Mouse (Mus musculus) C2C12 (cell line): ENCODE data around the gene Fermt1. TPM values are rescaled to one million over a fixed set of nuclear protein-coding genes. Genes with fewer than 3 reads are reported as not detected.

Experiments used
- H3K27me3 ChIP-seq: one replicate; pipeline ENCODE4 v1.6.1; 2011; ENCODE audit not compliant: control insufficient read depth, insufficient read depth, insufficient read length
- H3K36me3 ChIP-seq: one replicate; pipeline ENCODE4 v1.6.1; 2011; ENCODE audit not compliant: control insufficient read depth, insufficient read depth
- H3K4me3 ChIP-seq: one replicate; pipeline ENCODE4 v1.5.1; 2011; ENCODE audit warnings: mild to moderate bottlenecking, control low read depth; ENCODE audit not compliant: poor library complexity, insufficient read depth, severe bottlenecking
- H3K79me2 ChIP-seq: one replicate; pipeline ENCODE4 v1.6.1; 2011; ENCODE audit not compliant: control insufficient read depth, insufficient read depth
- H3K79me3 ChIP-seq: one replicate; pipeline ENCODE4 v1.6.1; 2011; ENCODE audit warnings: low read depth, control low read depth
- H3ac ChIP-seq: one replicate; pipeline ENCODE3; 2011; ENCODE audit warnings: low read depth; ENCODE audit not compliant: control insufficient read depth, insufficient read length
- CEBPB ChIP-seq: IDR thresholded peaks from one replicate; pipeline ENCODE4 v1.6.1; 2011; ENCODE audit warnings: low read depth, mild to moderate bottlenecking, control low read depth, moderate library complexity
- CTCF ChIP-seq: IDR thresholded peaks from one replicate; pipeline ENCODE4 v1.5.1; 2011; ENCODE audit not compliant: control insufficient read depth, insufficient read depth, insufficient read length
- FOSL1 ChIP-seq: IDR thresholded peaks from one replicate; pipeline ENCODE4 v1.8.0; 2011; ENCODE audit warnings: mild to moderate bottlenecking, low read length; ENCODE audit not compliant: poor library complexity, insufficient read depth, severe bottlenecking
- MAX ChIP-seq: IDR thresholded peaks from one replicate; pipeline ENCODE4 v1.6.1; 2011; ENCODE audit warnings: mild to moderate bottlenecking, control low read depth
- MYOD1 ChIP-seq: IDR thresholded peaks from one replicate; pipeline ENCODE4 v1.6.1; 2011; ENCODE audit warnings: low read depth; ENCODE audit not compliant: control insufficient read depth, insufficient read length
- MYOG ChIP-seq: IDR thresholded peaks from one replicate; pipeline ENCODE4 v1.6.1; 2011; ENCODE audit not compliant: control insufficient read depth, insufficient read length; ENCODE audit errors: extremely low read depth
- USF1 ChIP-seq: IDR thresholded peaks from one replicate; pipeline ENCODE4 v1.6.1; 2011; ENCODE audit warnings: low read depth, mild to moderate bottlenecking, control low read depth, moderate library complexity
- polyA plus RNA-seq: library from polyadenylated mRNA; unstranded; fragments of >200 nt; fragmentation: generic; extraction: Trizol; gene quantifications from one replicate; pipeline ENCODE4 v1.2.1, GENCODE M21; 2012; ENCODE audit warnings: missing spikeins

Gene Fermt1
- polyA plus RNA-seq, 1 experiment, result not detected

DNA sequence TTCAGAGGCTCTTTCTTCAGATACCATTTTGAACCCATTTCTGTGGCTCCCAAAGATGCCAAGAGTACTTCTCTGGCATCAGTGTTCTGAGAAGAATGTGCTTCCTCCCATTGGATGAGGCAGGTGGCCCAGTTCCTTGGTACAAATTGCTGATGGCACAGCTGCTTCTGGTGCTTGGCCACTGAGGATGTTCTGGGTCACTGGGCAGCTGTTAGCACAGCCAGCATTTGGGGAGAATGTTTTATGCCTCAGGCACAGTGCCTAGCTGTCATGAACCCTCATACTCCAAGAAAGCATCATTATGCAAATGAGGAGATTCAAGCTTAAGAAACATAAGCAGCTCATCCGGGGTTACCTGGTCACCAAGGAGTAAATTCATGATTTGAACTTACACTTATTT lies 12.1 kb upstream of the Fermt1 start:
- Histone ChIP-seq H3ac (no peak overlapping the region), H3K79me3 (no peaks in the 10 kb centered on the region), H3K4me3 (no peak overlapping the region), H3K79me2 (no peaks in the 10 kb centered on the region), H3K27me3 (no peaks in the 10 kb centered on the region), H3K36me3 (no peaks in the 10 kb centered on the region)
- no peak for TF ChIP-seq USF1
- no peak for TF ChIP-seq MYOG
- TF ChIP-seq CEBPB, result no peak

DNA sequence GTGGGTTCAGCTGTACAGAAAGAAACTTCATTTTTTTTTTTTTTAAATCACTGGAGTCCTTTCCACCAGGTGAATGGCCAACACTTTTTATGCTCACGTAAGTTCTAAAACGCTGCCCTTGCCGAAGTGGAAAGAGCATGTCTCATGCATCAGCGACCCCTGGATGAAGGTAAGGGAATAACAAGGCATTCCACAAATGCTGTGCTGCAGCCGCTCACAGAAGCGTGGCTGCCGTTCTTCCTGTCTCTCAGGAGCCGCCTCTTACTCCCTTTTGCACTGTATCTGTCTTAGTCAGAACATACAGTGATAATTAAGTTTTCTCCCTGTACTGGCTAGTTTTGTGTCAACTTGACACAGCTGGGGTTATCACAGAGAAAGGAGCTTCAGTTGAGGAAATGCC lies 6.5 kb upstream of the Fermt1 start:
- no peak for TF ChIP-seq MAX
- no peak for TF ChIP-seq MYOD1
- TF ChIP-seq USF1, result no peak
- no peak for TF ChIP-seq FOSL1
- TF ChIP-seq CEBPB, result no peak
- Histone ChIP-seq H3K27me3 (peaks cover 3% of the 10 kb centered on the region), H3K79me2 (no peaks in the 10 kb centered on the region), H3K4me3 (no peak overlapping the region), H3K36me3 (no peaks in the 10 kb centered on the region), H3K79me3 (no peaks in the 10 kb centered on the region), H3ac (no peak overlapping the region)

DNA sequence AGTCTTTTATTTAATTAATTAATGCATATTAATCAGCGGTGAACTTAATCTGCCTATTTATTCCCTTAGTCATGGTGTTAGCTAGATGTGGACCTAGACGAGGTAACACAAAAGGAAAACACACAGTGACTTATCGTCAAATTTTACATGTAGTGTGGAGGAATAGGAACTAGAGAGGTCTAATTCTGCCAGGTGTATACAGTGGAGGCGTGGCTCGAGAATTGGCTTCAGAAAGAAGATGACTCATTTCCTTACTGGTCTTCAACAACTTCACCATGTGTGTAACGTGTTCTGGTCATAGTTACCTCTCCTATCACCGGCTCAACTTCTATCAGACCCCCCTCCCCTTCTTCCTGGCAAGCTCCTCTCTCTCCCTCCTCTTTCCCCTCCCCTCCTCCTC lies 2.5 kb upstream of the Fermt1 start:
- no peaks in the 10 kb centered on the region for H3K79me3 ChIP-seq
- H3K27me3 ChIP-seq, result peaks cover 20% of the 10 kb centered on the region
- no peak overlapping the region for H3K4me3 ChIP-seq
- H3K36me3 ChIP-seq, result no peaks in the 10 kb centered on the region
- TF ChIP-seq MYOG (no peak), MYOD1 (no peak), CTCF (no peak)
- no peaks in the 10 kb centered on the region for H3K79me2 ChIP-seq
- H3ac ChIP-seq, result no peak overlapping the region

DNA sequence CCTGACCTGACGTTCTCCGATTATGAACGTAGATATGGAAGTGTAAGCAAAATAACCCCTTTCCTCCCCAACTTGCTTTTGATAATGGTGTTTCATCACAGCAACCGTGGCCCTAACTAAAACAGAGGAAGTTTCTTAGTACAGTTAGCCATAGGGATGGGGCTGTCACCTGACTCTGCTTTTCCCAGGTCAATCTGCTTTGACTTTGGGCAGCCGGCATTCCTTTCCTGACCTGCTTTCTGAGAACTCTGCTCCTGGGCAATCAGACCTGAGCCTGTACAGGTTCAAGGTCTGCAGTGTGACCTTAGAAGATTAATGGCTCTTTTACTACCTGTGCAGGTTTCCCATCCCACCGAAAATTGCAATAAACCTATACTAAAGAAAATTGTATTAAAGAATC lies 1.3 kb upstream of the Fermt1 start:
- Histone ChIP-seq H3K79me2 (no peaks in the 10 kb centered on the region), H3K36me3 (no peaks in the 10 kb centered on the region), H3K27me3 (peaks cover 20% of the 10 kb centered on the region), H3K79me3 (no peaks in the 10 kb centered on the region), H3ac (no peak overlapping the region), H3K4me3 (no peak overlapping the region)
- TF ChIP-seq USF1 (no peak), FOSL1 (no peak), MYOG (no peak), MAX (no peak), CTCF (no peak), MYOD1 (no peak), CEBPB (no peak)

DNA sequence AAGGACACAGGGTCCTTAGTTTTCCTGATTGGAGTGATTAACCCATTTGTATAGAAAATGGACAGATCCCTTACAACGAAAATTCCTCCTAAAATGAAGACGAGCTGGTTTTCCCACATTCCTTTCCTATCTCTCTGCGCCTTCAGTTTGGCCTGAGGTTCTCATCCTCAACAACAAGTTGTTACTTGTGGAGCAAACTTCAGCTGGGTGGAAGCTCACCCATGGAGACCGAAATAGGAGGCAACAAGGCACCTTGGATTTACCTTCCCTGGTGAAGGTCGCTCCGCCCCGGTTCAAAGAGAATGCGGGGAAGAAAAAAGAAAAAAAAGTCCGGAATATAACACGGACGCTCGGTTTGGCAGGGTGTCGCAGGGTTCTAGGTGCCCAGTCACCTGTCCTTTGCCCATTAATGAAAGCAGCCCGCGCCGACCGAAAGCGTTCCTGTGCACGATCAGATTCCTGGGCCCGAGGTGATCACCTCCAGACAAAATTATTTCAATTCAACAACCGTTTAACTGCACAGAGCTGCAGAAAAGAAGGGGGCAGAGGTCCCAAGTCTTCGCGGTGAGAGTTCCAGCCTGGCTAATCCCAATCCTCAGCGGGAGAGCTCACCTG lies 888 bp downstream of the Fermt1 start:
- TF ChIP-seq USF1, result no peak
- TF ChIP-seq MYOD1, result no peak
- no peak for TF ChIP-seq CEBPB
- no peak for TF ChIP-seq FOSL1
- no peak for TF ChIP-seq MYOG
- no peak for TF ChIP-seq CTCF
- TF ChIP-seq MAX, result no peak
- Histone ChIP-seq H3ac (no peak overlapping the region), H3K79me3 (no peaks in the 10 kb centered on the region), H3K4me3 (no peak overlapping the region), H3K36me3 (no peaks in the 10 kb centered on the region), H3K27me3 (peaks cover 17% of the 10 kb centered on the region), H3K79me2 (no peaks in the 10 kb centered on the region)

DNA sequence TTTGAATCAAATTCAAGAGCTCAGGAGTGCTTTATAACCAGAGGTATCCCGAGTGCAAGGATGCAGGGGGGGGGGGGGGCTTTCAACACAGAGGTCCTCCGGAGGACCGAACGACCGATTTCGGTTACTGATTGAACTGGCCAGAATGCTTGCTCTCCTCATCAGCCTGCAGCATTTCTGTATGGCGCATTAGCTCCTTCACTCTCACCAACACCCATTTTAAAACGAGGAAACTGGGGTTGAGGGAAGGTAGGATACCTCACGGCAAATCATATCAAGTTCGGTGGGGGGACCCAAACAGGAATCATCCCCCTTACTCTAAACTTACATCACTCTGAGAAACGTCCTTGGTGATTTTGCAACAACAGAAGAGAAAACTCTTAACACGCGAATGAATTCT lies 1.7 kb downstream of the Fermt1 start:
- H3K79me2 ChIP-seq, result no peaks in the 10 kb centered on the region
- no peaks in the 10 kb centered on the region for H3K36me3 ChIP-seq
- no peaks in the 10 kb centered on the region for H3K79me3 ChIP-seq
- no peak overlapping the region for H3ac ChIP-seq
- peaks cover 17% of the 10 kb centered on the region for H3K27me3 ChIP-seq
- H3K4me3 ChIP-seq, result no peak overlapping the region
- TF ChIP-seq MAX, result no peak
- no peak for TF ChIP-seq FOSL1
- TF ChIP-seq MYOG, result no peak
- no peak for TF ChIP-seq CEBPB
- TF ChIP-seq USF1, result no peak
- no peak for TF ChIP-seq CTCF
- no peak for TF ChIP-seq MYOD1
